Mouse (Mus musculus): ENCODE measurements around the gene Gm45623. TPM values are rescaled to one million over a fixed set of nuclear protein-coding genes. Genes with fewer than 3 reads are reported as not detected.

Gene Gm45623
- polyA plus RNA-seq, 1 experiment from 2014 or later, result not detected

- peaks cover 23% of the 10 kb centered on the region for H3K4me1 ChIP-seq (replicated peaks)
- H3K4me2 ChIP-seq, result no peak overlapping the region
- H3K27ac ChIP-seq, result no peak overlapping the region
- 29% methylated on average over 5 of the region's 5 CpGs for WGBS
- H3K36me3 ChIP-seq, result no peaks in the 10 kb centered on the region
- no peaks in the 10 kb centered on the region for H3K9me3 ChIP-seq
- H3K27me3 ChIP-seq, result peaks cover 73% of the 10 kb centered on the region
- H3K9ac ChIP-seq (replicated peaks), result no peak overlapping the region
- no peak overlapping the region for H3K4me3 ChIP-seq (replicated peaks)
- no peak for ATAC-seq (ENCODE audit: insufficient number of reproducible peaks, insufficient read depth, low FRiP score, low TSS enrichment, low read depth)
These were observed 1.9 kb downstream of the Gm45623 start for GRCm38 (mm10) chr13:56751774-56752173.

DNA sequence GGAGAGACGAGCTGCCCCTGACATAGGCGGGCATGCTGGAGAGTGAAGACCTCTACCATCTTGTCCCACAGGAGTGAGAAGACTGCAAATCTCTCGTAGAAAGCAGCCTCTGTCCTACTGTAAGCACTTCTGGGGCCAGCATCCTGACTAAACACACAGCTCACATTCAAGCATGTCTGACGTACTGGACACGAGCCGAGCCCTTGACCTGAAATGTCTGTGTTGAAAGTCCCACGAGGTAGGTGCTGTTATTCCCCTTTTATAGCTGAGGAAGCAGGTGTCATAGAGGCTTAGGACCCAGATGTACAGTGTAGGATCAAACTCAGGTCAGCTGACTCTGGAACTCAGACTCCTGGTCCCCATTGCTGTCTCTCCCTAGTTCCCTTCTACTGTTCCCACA is 4.2 kb downstream of the Gm45623 start:
- no peak overlapping the region for H3K9ac ChIP-seq (replicated peaks)
- no peak overlapping the region for H3K27ac ChIP-seq
- no peak overlapping the region for H3K4me2 ChIP-seq
- ATAC-seq (ENCODE audit: insufficient number of reproducible peaks, insufficient read depth, low FRiP score, low TSS enrichment, low read depth), result no peak
- H3K36me3 ChIP-seq, result peaks cover 1% of the 10 kb centered on the region; the same call in 1 of the 2 replicates
- peaks cover 22% of the 10 kb centered on the region for H3K4me1 ChIP-seq (replicated peaks)
- 85% methylated on average over 7 of the region's 7 CpGs for WGBS
- no peaks in the 10 kb centered on the region for H3K9me3 ChIP-seq
- no peak overlapping the region for H3K4me3 ChIP-seq (replicated peaks)
- H3K27me3 ChIP-seq, result peaks cover 49% of the 10 kb centered on the region

- H3K9me3 ChIP-seq, result no peaks in the 10 kb centered on the region
- WGBS, result 66% methylated on average over 8 of the region's 8 CpGs
- no peak overlapping the region for H3K4me3 ChIP-seq (replicated peaks)
- no peak overlapping the region for H3K27ac ChIP-seq
- H3K9ac ChIP-seq (replicated peaks), result no peak overlapping the region
- peaks cover 8% of the 10 kb centered on the region; the same call in 1 of the 2 replicates for H3K4me1 ChIP-seq (replicated peaks)
- no peak for ATAC-seq (ENCODE audit: insufficient number of reproducible peaks, insufficient read depth, low FRiP score, low TSS enrichment, low read depth)
- H3K36me3 ChIP-seq, result peaks cover 8% of the 10 kb centered on the region
- peaks cover 31% of the 10 kb centered on the region for H3K27me3 ChIP-seq
- H3K4me2 ChIP-seq, result no peak overlapping the region
These were observed 6.1 kb downstream of the Gm45623 start for GRCm38 (mm10) chr13:56747554-56747953.

GRCm38 (mm10) chr13:56746739-56747532 is 6.7 kb downstream of the Gm45623 start:
- H3K27ac ChIP-seq, result no peak overlapping the region
- no peak for ATAC-seq (ENCODE audit: insufficient number of reproducible peaks, insufficient read depth, low FRiP score, low TSS enrichment, low read depth)

GRCm38 (mm10) chr13:56742325-56742901 is 11.2 kb downstream of the Gm45623 start:
- 86% methylated on average over 6 of the region's 6 CpGs for WGBS
- no peaks in the 10 kb centered on the region for H3K4me1 ChIP-seq (replicated peaks)
- no peaks in the 10 kb centered on the region for H3K9me3 ChIP-seq
- H3K9ac ChIP-seq (replicated peaks), result no peak overlapping the region
- ATAC-seq (ENCODE audit: insufficient number of reproducible peaks, insufficient read depth, low FRiP score, low TSS enrichment, low read depth), result no peak
- peaks cover 57% of the 10 kb centered on the region for H3K36me3 ChIP-seq
- no peak overlapping the region for H3K27ac ChIP-seq
- H3K27me3 ChIP-seq, result no peaks in the 10 kb centered on the region
- H3K4me2 ChIP-seq, result no peak overlapping the region
- H3K4me3 ChIP-seq (replicated peaks), result no peak overlapping the region

More at GRCm38 (mm10) chr13:56746739-56747532, 6.7 kb downstream of the Gm45623 start:
- 71% methylated on average over 10 of the region's 10 CpGs for WGBS
- peaks cover 14% of the 10 kb centered on the region for H3K36me3 ChIP-seq
- H3K9me3 ChIP-seq, result no peaks in the 10 kb centered on the region
- H3K9ac ChIP-seq (replicated peaks), result no peak overlapping the region
- no peak overlapping the region for H3K4me3 ChIP-seq (replicated peaks)
- peaks cover 24% of the 10 kb centered on the region for H3K27me3 ChIP-seq
- H3K4me1 ChIP-seq (replicated peaks), result peaks cover 2% of the 10 kb centered on the region; the same call in 1 of the 2 replicates
- H3K4me2 ChIP-seq, result no peak overlapping the region

DNA sequence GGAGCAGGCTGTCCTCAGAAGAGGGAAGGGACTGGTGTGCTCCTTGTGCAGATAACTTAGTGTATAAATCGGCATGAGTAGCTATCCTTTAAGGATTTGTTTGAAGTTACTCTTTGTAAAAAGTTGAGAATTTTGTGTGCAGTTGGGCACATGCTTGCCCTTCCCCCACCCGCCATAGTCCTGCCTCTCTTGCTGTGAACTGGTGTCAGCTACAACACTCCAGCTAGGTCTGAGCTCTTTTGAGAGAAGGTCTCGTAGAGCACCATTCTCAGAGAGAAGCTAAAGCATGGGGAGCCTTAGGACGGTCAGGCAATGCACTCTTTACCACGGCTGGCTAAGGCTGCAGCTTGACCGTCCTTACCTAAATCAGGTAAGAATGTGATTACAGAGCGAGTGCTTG is 11.9 kb downstream of the Gm45623 start:
- Histone ChIP-seq H3K9ac (replicated peaks) (no peak overlapping the region), H3K27ac (no peak overlapping the region), H3K4me1 (replicated peaks) (no peaks in the 10 kb centered on the region), H3K9me3 (no peaks in the 10 kb centered on the region), H3K36me3 (peaks cover 64% of the 10 kb centered on the region), H3K4me3 (replicated peaks) (no peak overlapping the region), H3K4me2 (no peak overlapping the region), H3K27me3 (no peaks in the 10 kb centered on the region)
- no peak for ATAC-seq (ENCODE audit: insufficient number of reproducible peaks, insufficient read depth, low FRiP score, low TSS enrichment, low read depth)
- 87% methylated on average over 7 of the region's 7 CpGs for WGBS

DNA sequence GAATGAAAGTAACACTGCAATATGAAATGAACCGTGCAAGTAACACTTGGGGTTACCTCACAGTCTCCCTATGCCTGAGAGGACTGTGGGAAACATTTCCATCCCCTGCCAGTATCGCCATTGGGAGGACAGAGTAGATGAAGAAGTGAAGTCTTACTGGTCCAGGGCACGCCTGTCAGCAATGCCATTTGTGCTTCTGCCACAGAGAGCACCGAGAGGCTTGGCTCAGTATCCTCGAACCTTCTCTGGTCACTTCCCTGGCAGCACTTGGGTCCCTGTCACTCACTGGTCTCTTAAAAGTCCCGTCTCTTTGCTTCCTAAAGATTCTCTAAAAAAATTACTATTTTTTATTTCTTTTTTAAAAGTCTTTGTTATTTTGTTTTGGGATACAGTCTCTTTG is 13.1 kb downstream of the Gm45623 start:
- H3K9me3 ChIP-seq, result no peaks in the 10 kb centered on the region
- WGBS, result 82% methylated on average over 6 of the region's 6 CpGs

DNA sequence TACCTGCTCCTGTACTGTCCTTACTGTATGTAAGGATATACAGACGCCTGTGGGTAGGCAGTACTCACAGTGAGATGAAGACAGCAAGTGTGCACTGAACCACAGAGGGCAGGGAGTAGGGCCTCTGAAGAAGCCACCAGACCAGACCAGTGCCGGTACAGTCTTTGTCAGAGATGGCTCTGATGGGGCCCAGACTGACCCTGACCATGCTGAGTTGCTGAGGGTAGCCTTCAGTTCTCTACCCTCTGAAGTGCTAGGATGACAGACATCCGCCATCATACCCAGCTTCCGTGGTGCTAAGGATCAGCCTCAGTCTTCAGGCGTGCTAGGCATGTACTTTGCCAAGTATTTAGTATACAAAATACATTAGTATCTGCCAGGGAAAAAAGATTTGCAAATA is 14.1 kb downstream of the Gm45623 start:
- H3K4me1 ChIP-seq (replicated peaks), result no peaks in the 10 kb centered on the region
- peaks cover 83% of the 10 kb centered on the region for H3K36me3 ChIP-seq
- no peaks in the 10 kb centered on the region for H3K27me3 ChIP-seq
- no peak overlapping the region for H3K4me3 ChIP-seq (replicated peaks)
- H3K27ac ChIP-seq, result no peak overlapping the region
- 93% methylated on average over 5 of the region's 5 CpGs for WGBS
- no peak overlapping the region for H3K4me2 ChIP-seq
- ATAC-seq (ENCODE audit: insufficient number of reproducible peaks, insufficient read depth, low FRiP score, low TSS enrichment, low read depth), result no peak
- H3K9me3 ChIP-seq, result no peaks in the 10 kb centered on the region
- H3K9ac ChIP-seq (replicated peaks), result no peak overlapping the region

More for the DNA sequence above, 13.1 kb downstream of the Gm45623 start:
- Histone ChIP-seq H3K4me2 (no peak overlapping the region), H3K27ac (no peak overlapping the region), H3K4me3 (replicated peaks) (no peak overlapping the region), H3K9ac (replicated peaks) (no peak overlapping the region), H3K4me1 (replicated peaks) (no peaks in the 10 kb centered on the region), H3K36me3 (peaks cover 75% of the 10 kb centered on the region), H3K27me3 (no peaks in the 10 kb centered on the region)
- ATAC-seq (ENCODE audit: insufficient number of reproducible peaks, insufficient read depth, low FRiP score, low TSS enrichment, low read depth), result no peak

DNA sequence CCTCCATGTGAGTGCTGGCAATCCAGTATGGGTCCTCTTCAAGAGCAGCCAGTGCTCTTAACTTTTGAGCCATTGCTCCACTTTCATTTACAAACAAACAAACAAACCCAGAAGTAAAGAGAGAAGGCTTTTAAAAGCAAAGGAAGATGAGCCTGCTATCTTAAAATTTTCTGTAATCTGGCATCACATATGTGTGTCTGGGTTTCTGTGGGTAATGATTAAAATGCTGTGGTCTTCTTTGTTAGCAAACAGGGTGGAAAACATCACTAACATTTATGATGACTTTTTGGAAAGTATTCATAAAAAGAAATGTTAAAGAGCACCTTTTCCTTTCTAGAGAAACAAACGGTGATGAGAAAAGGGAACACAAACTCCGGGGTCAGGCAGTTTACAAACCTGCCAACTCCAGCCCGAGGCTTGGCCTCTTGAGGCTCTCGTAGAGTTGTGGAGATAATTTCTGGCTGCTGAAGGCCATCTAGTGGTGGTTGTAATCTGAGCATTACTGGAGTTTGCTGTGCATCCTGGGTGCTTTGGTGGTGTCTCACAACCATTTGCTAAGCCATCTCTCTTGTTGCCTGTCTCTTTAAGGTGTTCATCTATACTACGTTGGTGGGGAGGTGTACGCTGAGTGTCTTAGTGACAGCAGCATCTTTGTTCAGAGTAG is 18.3 kb downstream of the Gm45623 start:
- 66% methylated on average over 6 of the region's 6 CpGs for WGBS
- no peak for ATAC-seq (ENCODE audit: insufficient number of reproducible peaks, insufficient read depth, low FRiP score, low TSS enrichment, low read depth)
- peaks cover 95% of the 10 kb centered on the region for H3K36me3 ChIP-seq
- H3K4me3 ChIP-seq (replicated peaks), result no peak overlapping the region
- no peaks in the 10 kb centered on the region for H3K9me3 ChIP-seq
- no peak overlapping the region for H3K4me2 ChIP-seq
- no peak overlapping the region for H3K9ac ChIP-seq (replicated peaks)
- no peaks in the 10 kb centered on the region for H3K27me3 ChIP-seq
- H3K27ac ChIP-seq, result no peak overlapping the region
- H3K4me1 ChIP-seq (replicated peaks), result no peaks in the 10 kb centered on the region

DNA sequence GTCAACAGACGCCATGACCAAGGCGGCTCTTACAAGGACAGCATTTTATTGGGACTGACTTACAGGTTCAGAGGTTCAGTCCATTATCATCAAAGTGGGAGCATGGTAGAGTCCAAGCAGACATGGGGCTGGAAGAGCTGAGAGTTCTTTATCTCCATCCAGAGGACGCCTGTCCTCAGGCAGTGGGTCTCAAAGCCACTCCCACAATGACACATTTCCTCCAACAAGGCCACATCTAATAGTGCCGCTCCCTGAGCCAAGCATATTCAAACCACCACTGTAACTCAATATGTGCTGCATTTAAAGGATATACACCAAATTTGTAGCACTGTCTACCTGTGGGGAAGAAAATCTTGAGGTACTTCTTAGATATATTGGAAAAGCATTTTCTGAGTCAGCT is 19.0 kb downstream of the Gm45623 start:
- no peak overlapping the region for H3K4me3 ChIP-seq (replicated peaks)
- 85% methylated on average over 4 of the region's 4 CpGs for WGBS
- H3K9me3 ChIP-seq, result no peaks in the 10 kb centered on the region
- H3K4me2 ChIP-seq, result no peak overlapping the region
- no peaks in the 10 kb centered on the region for H3K27me3 ChIP-seq
- H3K9ac ChIP-seq (replicated peaks), result no peak overlapping the region
- no peak for ATAC-seq (ENCODE audit: insufficient number of reproducible peaks, insufficient read depth, low FRiP score, low TSS enrichment, low read depth)
- no peak overlapping the region for H3K27ac ChIP-seq
- peaks cover 95% of the 10 kb centered on the region for H3K36me3 ChIP-seq
- H3K4me1 ChIP-seq (replicated peaks), result no peaks in the 10 kb centered on the region

- Histone ChIP-seq H3K4me2 (no peak overlapping the region), H3K9me3 (no peaks in the 10 kb centered on the region), H3K27me3 (no peaks in the 10 kb centered on the region), H3K4me3 (replicated peaks) (no peak overlapping the region), H3K4me1 (replicated peaks) (no peaks in the 10 kb centered on the region), H3K9ac (replicated peaks) (no peak overlapping the region), H3K27ac (no peak overlapping the region), H3K36me3 (peaks cover 96% of the 10 kb centered on the region)
- WGBS, result 92% methylated on average over 7 of the region's 7 CpGs
- ATAC-seq (ENCODE audit: insufficient number of reproducible peaks, insufficient read depth, low FRiP score, low TSS enrichment, low read depth), result no peak
These were observed 24.6 kb downstream of the Gm45623 start for GRCm38 (mm10) chr13:56729046-56729445.
